Mouse (Mus musculus): ENCODE data around the gene Slc6a4. TPM values are rescaled to one million over a fixed set of nuclear protein-coding genes. Genes with fewer than 3 reads are reported as not detected.
A peak's percentile ranks its signal among the peaks of the same experiment; 100 is the strongest.
"Not testable (repeated sequence)": the region's sequence is repeated elsewhere in the genome, so short reads cannot be mapped to it uniquely, and the experiment has no call there.

Slc6a4 gene
- total RNA-seq, 1 experiment = 0.54 TPM

DNA sequence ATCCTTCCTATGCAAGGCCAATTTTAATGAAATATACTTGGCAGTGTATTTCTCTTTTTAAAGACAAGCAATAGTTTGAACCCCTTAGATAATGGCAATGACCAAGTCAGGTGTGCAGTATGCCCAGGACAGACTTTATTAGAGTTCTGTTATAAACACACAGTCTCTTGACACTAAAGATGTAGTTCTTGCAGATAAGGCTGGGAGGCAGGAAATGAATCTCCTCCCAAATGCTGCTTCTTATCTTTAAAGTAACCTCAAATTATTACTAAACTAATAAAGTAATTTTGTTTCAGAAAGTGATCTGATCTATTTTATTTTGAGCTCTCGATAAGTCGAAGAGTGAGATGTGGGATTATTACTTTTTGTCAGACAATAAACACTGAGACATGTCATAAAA is 65.0 kb downstream of the Slc6a4 start:
- Histone ChIP-seq H3K4me3 (ENCODE audit: insufficient read depth in 1 of 2, low read depth in 1 of 2, low read length in 2 of 2, poor library complexity in 1 of 2, severe bottlenecking in 1 of 2) (no peak overlapping the region), H3K4me1 (ENCODE audit: control insufficient read depth in 2 of 2, insufficient read depth in 2 of 2, low read length in 2 of 2, poor library complexity in 1 of 2) (0 out of 4 replicates have a peak, but pooled peaks cover 0 to 2% of the 10 kb centered on the region in 2 experiments)
- in situ Hi-C loops (cut with MboI; ENCODE audit: low sequenced_read_pairs in 2 of 2, unreplicated experiment in 2 of 2) = no loop called here

DNA sequence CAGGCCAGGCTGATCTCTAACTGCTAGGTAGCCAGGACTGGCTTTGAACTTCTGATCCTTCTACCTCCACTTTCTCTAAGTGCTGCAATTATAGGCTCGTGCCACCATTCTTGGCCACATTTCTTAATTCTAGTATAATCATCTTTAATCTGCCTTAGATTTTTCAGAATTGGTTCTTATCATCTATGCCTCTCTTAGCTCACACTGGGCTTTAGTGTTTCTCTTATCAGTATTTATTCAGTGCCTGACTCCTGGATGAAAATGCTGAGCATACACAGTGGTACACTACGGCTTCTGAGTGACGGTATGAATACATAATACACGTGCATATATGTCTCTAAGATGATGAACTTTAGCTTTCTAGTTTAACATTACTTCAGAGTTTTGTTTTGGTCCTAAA is 70.4 kb downstream of the Slc6a4 start:
- Histone ChIP-seq H3K4me3 (ENCODE audit: insufficient read depth in 1 of 2, low read depth in 1 of 2, low read length in 2 of 2, poor library complexity in 1 of 2, severe bottlenecking in 1 of 2) (no peak overlapping the region), H3K9ac (ENCODE audit: insufficient read depth, low read depth, low read length, poor library complexity, severe bottlenecking) (no peak overlapping the region), H3K9me3 (ENCODE audit: control insufficient read depth, insufficient read depth, low read depth, low read length) (no peaks in the 10 kb centered on the region), H3K27ac (ENCODE audit: insufficient read depth, low read depth, low read length, poor library complexity, severe bottlenecking) (no peak overlapping the region), H3K36me3 (ENCODE audit: control insufficient read depth, insufficient read depth, low read length, poor library complexity, severe bottlenecking) (peaks cover 2% of the 10 kb centered on the region), H3K4me1 (ENCODE audit: control insufficient read depth in 2 of 2, insufficient read depth in 2 of 2, low read length in 2 of 2, poor library complexity in 1 of 2) (0 out of 4 replicates have a peak, but pooled peaks cover 0 to 2% of the 10 kb centered on the region in 2 experiments)
- DNase-seq (ENCODE audit: low read depth, low spot score) = no peak
- TF ChIP-seq ZNF384 (IDR thresholded peaks at IDR 0.05; ENCODE audit: low read depth, low read length) (no peak), ZC3H11A (IDR thresholded peaks at IDR 0.05; ENCODE audit: borderline replicate concordance, low read depth, low read length) (no peak), HCFC1 (IDR thresholded peaks at IDR 0.05; ENCODE audit: borderline replicate concordance, insufficient read depth, low read length) (no peak), CHD2 (IDR thresholded peaks at IDR 0.05; ENCODE audit: low read depth, low read length) (no peak), MAFK (IDR thresholded peaks at IDR 0.05; ENCODE audit: insufficient read depth, low read depth, low read length) (no peak)
- in situ Hi-C loops (cut with MboI; ENCODE audit: low sequenced_read_pairs in 2 of 2, unreplicated experiment in 2 of 2) = no loop called here

More for the DNA sequence above, 65.0 kb downstream of the Slc6a4 start:
- Histone ChIP-seq H3K9me3 (ENCODE audit: control insufficient read depth, insufficient read depth, low read depth, low read length) (no peaks in the 10 kb centered on the region), H3K9ac (ENCODE audit: insufficient read depth, low read depth, low read length, poor library complexity, severe bottlenecking) (no peak overlapping the region), H3K36me3 (ENCODE audit: control insufficient read depth, insufficient read depth, low read length, poor library complexity, severe bottlenecking) (no peaks in the 10 kb centered on the region; the same call in 1 of the 2 replicates), H3K27ac (ENCODE audit: insufficient read depth, low read depth, low read length, poor library complexity, severe bottlenecking) (no peak overlapping the region)
- no peak for TF ChIP-seq MAFK (IDR thresholded peaks at IDR 0.05; ENCODE audit: insufficient read depth, low read depth, low read length)
- TF ChIP-seq ZNF384 (IDR thresholded peaks at IDR 0.05; ENCODE audit: low read depth, low read length) = no peak
- no peak for TF ChIP-seq HCFC1 (IDR thresholded peaks at IDR 0.05; ENCODE audit: borderline replicate concordance, insufficient read depth, low read length)
- no peak for TF ChIP-seq CHD2 (IDR thresholded peaks at IDR 0.05; ENCODE audit: low read depth, low read length)
- no peak for TF ChIP-seq ZC3H11A (IDR thresholded peaks at IDR 0.05; ENCODE audit: borderline replicate concordance, low read depth, low read length)
- no peak for DNase-seq (ENCODE audit: low read depth, low spot score)

DNA sequence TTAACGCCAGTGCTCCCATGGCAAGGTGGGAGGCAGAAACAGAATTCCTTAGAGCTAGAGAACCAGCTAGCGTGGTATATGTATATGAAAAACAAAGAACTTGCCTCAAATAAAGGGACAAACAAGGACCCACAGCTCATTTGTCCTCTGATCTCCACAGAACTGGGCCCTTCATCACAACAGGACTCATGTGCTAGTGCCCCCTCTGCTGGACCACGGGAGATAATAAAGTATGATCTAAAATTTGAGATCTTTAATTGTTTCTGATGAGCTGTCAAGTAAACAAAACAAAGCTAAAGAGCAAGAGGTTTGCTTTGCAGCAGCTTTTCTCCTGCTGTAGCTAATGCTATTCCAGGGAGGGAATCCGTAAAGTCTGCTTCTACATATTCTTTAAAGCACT is 72.3 kb downstream of the Slc6a4 start:
- in situ Hi-C loops (cut with MboI; ENCODE audit: low sequenced_read_pairs in 2 of 2, unreplicated experiment in 2 of 2) = no loop called here
- Histone ChIP-seq H3K4me3 (ENCODE audit: insufficient read depth in 1 of 2, low read depth in 1 of 2, low read length in 2 of 2, poor library complexity in 1 of 2, severe bottlenecking in 1 of 2) (no peak overlapping the region), H3K4me1 (ENCODE audit: control insufficient read depth in 2 of 2, insufficient read depth in 2 of 2, low read length in 2 of 2, poor library complexity in 1 of 2) (no peaks in the 10 kb centered on the region), H3K36me3 (ENCODE audit: control insufficient read depth, insufficient read depth, low read length, poor library complexity, severe bottlenecking) (peaks cover 6% of the 10 kb centered on the region), H3K27ac (ENCODE audit: insufficient read depth, low read depth, low read length, poor library complexity, severe bottlenecking) (no peak overlapping the region), H3K9ac (ENCODE audit: insufficient read depth, low read depth, low read length, poor library complexity, severe bottlenecking) (no peak overlapping the region), H3K9me3 (ENCODE audit: control insufficient read depth, insufficient read depth, low read depth, low read length) (no peaks in the 10 kb centered on the region)
- no peak for DNase-seq (ENCODE audit: low read depth, low spot score)
- TF ChIP-seq HCFC1 (IDR thresholded peaks at IDR 0.05; ENCODE audit: borderline replicate concordance, insufficient read depth, low read length) (no peak), ZNF384 (IDR thresholded peaks at IDR 0.05; ENCODE audit: low read depth, low read length) (no peak), MAFK (IDR thresholded peaks at IDR 0.05; ENCODE audit: insufficient read depth, low read depth, low read length) (no peak), CHD2 (IDR thresholded peaks at IDR 0.05; ENCODE audit: low read depth, low read length) (no peak), ZC3H11A (IDR thresholded peaks at IDR 0.05; ENCODE audit: borderline replicate concordance, low read depth, low read length) (no peak)

DNA sequence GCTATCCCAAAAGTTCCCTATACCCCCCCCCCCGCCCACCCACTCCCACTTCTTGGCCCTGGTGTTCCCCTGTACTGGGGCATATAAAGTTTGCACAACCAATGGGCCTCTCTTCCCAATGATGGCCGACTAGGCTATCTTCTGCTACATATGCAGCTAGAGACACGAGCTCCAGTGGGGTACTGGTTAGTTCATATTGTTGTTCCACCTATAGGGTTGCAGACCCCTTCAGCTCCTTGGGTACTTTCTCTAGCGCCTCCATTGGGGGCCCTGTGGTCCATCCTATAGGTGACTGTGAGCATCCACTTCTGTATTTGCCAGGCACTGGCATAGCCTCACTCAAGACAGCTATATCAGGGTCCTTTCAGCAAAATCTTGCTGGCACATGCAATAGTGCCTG is 78.9 kb downstream of the Slc6a4 start:
- peaks cover 10% of the 10 kb centered on the region for H3K36me3 ChIP-seq (ENCODE audit: control insufficient read depth, insufficient read depth, low read length, poor library complexity, severe bottlenecking)
- peak overlapping the region; percentile 92 to 100 for H3K4me3 ChIP-seq (ENCODE audit: insufficient read depth in 1 of 2, low read depth in 1 of 2, low read length in 2 of 2, poor library complexity in 1 of 2, severe bottlenecking in 1 of 2)
- peak overlapping the region; percentile 94 for H3K9ac ChIP-seq (ENCODE audit: insufficient read depth, low read depth, low read length, poor library complexity, severe bottlenecking)
- in situ Hi-C loops (cut with MboI; ENCODE audit: low sequenced_read_pairs in 2 of 2, unreplicated experiment in 2 of 2); DNase-seq (ENCODE audit: low read depth, low spot score); H3K9me3 ChIP-seq (ENCODE audit: control insufficient read depth, insufficient read depth, low read depth, low read length); H3K4me1 ChIP-seq (ENCODE audit: control insufficient read depth in 2 of 2, insufficient read depth in 2 of 2, low read length in 2 of 2, poor library complexity in 1 of 2); H3K27ac ChIP-seq (ENCODE audit: insufficient read depth, low read depth, low read length, poor library complexity, severe bottlenecking): not testable (repeated sequence)

DNA sequence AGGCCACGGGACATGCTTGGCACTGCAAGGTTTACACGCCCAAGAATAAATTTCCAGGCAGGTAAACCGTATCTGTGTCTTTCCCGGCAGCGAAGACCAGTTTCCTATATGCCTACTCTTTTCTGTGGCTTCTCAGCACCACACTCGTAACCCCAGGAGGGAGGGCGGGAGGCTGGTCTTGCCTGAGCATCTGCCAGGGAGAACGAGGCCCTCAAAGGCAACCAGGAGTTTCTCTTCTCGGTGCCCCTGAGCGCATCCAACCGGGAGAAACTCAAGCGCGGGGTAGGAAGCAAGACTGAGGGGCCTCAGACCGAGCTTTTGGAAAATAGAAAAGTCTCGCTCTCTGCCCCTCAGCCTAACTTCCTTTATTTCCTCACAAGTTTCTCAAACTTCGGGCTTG is 79.4 kb downstream of the Slc6a4 start:
- in situ Hi-C loops (cut with MboI; ENCODE audit: low sequenced_read_pairs in 2 of 2, unreplicated experiment in 2 of 2) = no loop called here
- Histone ChIP-seq H3K36me3 (ENCODE audit: control insufficient read depth, insufficient read depth, low read length, poor library complexity, severe bottlenecking) (peaks cover 9% of the 10 kb centered on the region), H3K4me3 (ENCODE audit: insufficient read depth in 1 of 2, low read depth in 1 of 2, low read length in 2 of 2, poor library complexity in 1 of 2, severe bottlenecking in 1 of 2) (peak overlapping the region; percentile 92 to 100), H3K9ac (ENCODE audit: insufficient read depth, low read depth, low read length, poor library complexity, severe bottlenecking) (peak overlapping the region; percentile 94), H3K9me3 (ENCODE audit: control insufficient read depth, insufficient read depth, low read depth, low read length) (no peaks in the 10 kb centered on the region), H3K27ac (ENCODE audit: insufficient read depth, low read depth, low read length, poor library complexity, severe bottlenecking) (peak overlapping the region; percentile 64; the same call in 1 of the 2 replicates), H3K4me1 (ENCODE audit: control insufficient read depth in 2 of 2, insufficient read depth in 2 of 2, low read length in 2 of 2, poor library complexity in 1 of 2) (no peaks in the 10 kb centered on the region; a peak in 1 of 4 replicates)
- TF ChIP-seq ZNF384 (IDR thresholded peaks at IDR 0.05; ENCODE audit: low read depth, low read length) = no peak
- TF ChIP-seq CHD2 (IDR thresholded peaks at IDR 0.05; ENCODE audit: low read depth, low read length) = no peak
- no peak for TF ChIP-seq ZC3H11A (IDR thresholded peaks at IDR 0.05; ENCODE audit: borderline replicate concordance, low read depth, low read length)
- TF ChIP-seq HCFC1 (IDR thresholded peaks at IDR 0.05; ENCODE audit: borderline replicate concordance, insufficient read depth, low read length) = no peak
- no peak for TF ChIP-seq MAFK (IDR thresholded peaks at IDR 0.05; ENCODE audit: insufficient read depth, low read depth, low read length)
- DNase-seq (ENCODE audit: low read depth, low spot score) = no peak

Data from ES-E14 (cell line).